Mouse (Mus musculus) embryonic stem cell, embryonic (primary cell): ENCODE results near the gene Ttc39b.

Experiments used
- CTCF ChIA-PET, 4 experiments: fragments of 300-600 bp in 2 of 4; fragments of 350-600 bp in 2 of 4; sonication (Branson Sonifier 250); formaldehyde crosslinking; loops; one replicate each; lab custom pipeline; 2022; ENCODE audit warnings: inconsistent platforms in 2 of 4; lab: Charles Lee
- POLR2A ChIA-PET, 4 experiments: fragments of 300-600 bp in 2 of 4; fragments of 350-600 bp in 2 of 4; sonication (Branson Sonifier 250); formaldehyde crosslinking; loops; one replicate each; lab custom pipeline; 2022; ENCODE audit warnings: antibody characterized with exemption in 4 of 4, inconsistent platforms in 1 of 4; lab: Charles Lee

Gene Ttc39b

DNA sequence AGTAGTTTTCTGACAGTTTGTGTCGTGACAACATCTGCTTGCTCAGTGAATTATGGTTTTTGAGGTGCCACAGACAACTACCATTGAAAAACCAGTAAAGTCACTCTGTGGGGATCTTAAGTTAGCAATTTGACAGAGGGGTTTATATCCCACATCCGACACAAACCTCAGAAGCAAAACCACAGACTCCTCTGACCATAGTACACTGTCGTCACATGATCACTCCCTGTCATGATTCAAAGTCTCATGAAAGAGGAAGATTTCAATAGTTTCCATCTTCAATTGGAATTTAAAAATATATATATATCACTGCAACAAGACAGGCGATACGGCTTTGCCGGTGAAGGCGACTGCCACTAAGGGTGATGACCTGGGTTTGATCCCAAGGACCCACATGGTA lies 89.9 kb downstream of the Ttc39b start:
- CTCF ChIA-PET = no interaction called here
- POLR2A ChIA-PET = interaction anchor here in 2 of 4 experiments (1.0 to 1.6 kb wide), 4 partner anchors 10 to 23 kb away, joined by 3 to 5 read pairs (median 4); no protein-coding TSS in a partner anchor

DNA sequence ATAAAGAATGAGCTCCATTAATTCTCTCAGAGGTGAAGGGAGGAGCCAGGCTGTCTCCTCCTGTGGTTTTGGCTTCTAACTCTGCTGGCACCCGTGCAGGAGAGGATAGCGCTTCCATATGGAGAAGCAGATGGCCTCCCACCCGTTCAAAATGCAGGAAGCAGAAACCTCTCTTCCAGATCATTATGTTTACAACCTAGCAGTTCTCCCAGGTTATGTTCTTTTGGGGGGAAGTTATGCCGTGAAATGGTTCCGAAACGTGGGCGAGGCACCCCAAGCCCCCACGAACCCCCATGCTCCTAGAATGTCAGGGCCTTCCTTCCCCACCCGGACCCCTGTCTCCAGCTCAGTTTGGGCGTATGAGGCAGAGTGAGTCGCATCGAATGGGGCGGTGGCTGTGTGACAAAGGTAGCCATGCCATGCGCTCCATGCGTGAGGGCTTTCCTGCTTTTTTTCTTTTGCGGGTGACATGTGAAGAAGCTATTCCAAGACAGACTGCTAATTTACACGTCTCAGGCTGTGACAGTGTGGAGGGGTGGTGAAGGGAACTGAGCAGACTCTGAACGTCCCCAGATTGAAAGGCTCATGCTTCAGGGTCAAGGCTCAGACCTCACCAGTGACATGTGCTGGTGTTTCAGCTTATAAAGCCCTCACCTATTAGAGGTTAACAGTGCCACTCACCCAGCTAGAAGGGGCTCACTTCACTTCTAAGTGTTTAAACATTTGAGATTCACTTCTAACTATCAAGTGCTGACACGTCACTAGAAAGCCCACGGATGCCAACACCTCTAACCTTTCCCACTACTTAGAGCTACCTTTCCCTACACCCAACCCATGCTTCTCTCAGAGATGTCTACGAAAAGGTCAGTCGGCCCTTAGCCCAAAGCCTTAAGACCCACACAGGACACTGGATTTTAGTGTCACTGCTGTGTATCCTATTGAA lies 90.6 kb downstream of the Ttc39b start:
- CTCF ChIA-PET = interaction anchor here in 2 of 4 experiments (1.1 to 1.3 kb wide), 2 partner anchors 9 to 24 kb away, joined by 3 read pairs; no protein-coding TSS in a partner anchor
- POLR2A ChIA-PET = interaction anchor here in 3 of 4 experiments (0.5 to 1.6 kb wide), 7 partner anchors 10 to 564 kb away, joined by 3 to 5 read pairs (median 3); no protein-coding TSS in a partner anchor

DNA sequence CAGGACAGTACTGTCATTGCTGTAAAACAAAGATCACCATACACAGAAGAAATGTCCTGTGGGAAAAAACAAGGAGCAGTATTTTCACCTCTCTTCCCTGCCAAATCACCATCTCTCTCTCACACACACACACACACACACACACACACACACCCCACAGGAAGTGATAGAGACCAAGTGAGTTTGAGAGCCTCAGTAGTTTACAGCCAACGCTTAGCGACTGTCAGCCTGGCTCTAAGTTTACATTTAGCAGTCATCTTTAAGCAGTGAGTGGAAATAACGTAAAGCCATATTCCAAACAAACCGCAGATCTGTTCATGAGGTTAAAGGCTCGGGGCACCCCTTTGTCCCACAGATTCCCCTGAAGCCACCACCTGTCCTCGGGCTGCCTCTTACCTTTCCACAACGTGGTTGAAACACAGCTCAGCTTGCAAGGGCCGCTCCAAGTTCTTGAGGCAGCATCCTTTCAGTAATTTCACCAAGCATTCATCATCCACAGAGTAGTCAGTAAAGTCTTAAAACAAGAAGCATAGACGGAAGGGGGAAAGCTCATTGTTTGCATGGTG lies 91.7 kb downstream of the Ttc39b start:
- ChIA-PET POLR2A (interaction anchor here in 2 of 4 experiments (1.1 to 1.6 kb wide), 4 partner anchors 13 to 52 kb away, joined by 3 to 5 read pairs (median 4); no protein-coding TSS in a partner anchor), CTCF (interaction anchor here in 2 of 4 experiments (1.1 to 1.3 kb wide), 2 partner anchors 8 to 25 kb away, joined by 3 read pairs; no protein-coding TSS in a partner anchor)

DNA sequence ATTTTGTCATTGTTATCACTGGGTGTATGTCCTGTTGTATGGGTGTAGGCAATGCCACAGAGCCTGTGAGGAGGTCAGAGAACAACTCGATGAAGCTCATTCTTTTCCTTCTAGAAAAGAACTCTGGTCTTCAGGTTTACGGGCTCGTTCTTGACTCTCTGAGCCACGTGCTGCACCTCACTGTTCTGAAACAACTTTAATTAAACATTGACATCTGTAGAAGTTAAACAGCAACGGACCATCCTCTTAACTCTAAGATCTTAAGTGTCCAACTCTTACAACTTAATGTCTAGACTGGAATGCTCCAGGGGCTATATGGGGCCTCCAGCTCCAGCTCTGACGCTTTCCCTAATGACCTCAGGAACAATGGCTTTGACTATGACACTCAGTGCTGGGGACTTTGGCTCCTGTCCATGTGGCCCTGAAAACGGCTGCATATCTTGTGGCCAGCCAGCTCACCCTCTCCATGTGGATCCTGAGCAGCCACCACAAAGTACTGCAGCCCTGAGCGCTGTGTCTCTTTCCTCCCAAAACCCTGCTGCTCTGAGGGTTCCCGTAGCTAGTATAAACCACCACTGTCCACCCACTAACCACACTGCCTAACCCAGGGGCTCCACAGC lies 95.3 kb downstream of the Ttc39b start:
- POLR2A ChIA-PET = interaction anchor here in 2 of 4 experiments (0.5 to 1.9 kb wide), 5 partner anchors 8 to 200 kb away, joined by 3 to 7 read pairs (median 4); no protein-coding TSS in a partner anchor
- CTCF ChIA-PET = interaction anchor here in 2 of 4 experiments (0.6 to 1.0 kb wide), 2 partner anchors 75 to 236 kb away, joined by 3 read pairs; no protein-coding TSS in a partner anchor

DNA sequence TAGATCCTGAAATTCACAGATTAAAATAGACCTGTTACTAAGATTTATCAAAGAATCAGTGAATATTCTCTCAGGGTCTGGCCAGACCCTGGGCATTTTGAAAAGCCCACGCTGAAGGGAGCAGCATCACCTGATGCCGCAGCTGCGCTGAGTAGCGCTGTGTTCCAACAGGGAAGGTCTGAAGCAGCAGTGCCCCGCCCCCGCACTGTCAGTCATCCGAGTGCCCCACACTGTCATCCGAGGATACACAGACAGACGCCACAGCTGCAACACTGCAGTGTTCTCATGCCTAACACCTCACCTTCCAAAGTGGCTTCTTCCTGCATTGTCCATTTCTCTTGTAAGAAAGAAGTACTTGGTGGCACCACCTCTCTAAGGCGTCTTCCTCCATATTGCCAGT lies 96.0 kb downstream of the Ttc39b start:
- ChIA-PET POLR2A (interaction anchor here in 1 of 4 experiments (1.6 kb wide), 1 partner anchor 8 kb away, joined by 3 read pairs; no protein-coding TSS in a partner anchor), CTCF (no interaction called here)

DNA sequence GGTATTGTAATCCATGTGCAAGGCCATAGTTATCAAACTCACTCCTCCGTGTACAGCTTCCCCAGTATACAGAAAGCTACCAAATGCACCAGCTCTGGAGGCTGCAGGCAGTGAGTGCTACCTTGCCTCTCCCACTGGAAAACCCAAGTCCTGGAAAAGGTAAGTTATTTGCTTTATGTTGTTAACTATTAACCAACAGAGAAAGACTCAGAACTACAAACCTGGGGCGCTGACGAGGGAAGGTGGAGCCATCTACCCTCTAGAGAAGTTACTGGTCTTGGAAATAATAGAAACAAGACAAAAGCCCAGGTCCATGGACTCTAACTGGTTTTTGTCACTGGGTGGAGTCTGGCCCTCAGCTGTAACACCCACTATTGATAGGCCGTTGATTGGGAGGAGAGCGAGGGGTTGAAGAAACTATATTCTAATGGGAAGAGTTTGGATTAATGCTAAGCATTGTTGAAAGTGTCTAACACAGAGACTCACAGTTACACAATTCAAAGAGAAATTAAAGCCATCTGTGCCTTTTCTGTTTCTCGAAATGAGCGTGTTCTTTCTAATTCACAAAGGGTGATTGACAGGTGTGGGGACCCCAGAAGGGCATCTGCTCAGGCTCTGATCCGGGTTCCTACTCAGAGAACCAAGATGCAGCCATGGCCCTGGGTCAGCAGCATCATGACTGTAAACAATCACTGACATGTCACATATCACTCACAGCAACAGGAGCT lies 98.3 kb downstream of the Ttc39b start:
- CTCF ChIA-PET = interaction anchor here in 3 of 4 experiments (0.6 to 1.0 kb wide), 3 partner anchors 80 to 290 kb away, joined by 3 read pairs; partner anchors contain the start of gene Snapc3 (in 1 of the 3)
- POLR2A ChIA-PET = interaction anchor here in 1 of 4 experiments (0.7 to 1.0 kb wide), 2 partner anchors 14 to 24 kb away, joined by 3 read pairs; no protein-coding TSS in a partner anchor

DNA sequence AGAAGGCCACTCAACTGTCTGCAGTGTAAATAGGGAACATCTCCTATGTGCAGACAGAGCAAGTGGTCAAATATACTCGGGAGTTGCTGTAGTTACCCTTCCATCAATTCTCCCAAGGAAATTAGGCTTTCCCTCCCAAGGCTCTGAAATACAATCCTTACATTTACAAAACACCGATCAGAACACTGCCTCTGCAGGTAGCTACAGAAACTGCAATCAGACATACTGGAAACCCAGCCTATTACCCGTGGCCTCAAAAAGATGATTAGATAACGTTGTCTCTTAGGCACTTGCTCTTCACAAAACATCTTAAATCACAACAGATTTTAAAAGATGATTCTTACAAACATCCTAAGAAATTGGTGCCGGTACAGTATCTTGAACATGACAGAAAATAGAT lies 99.8 kb downstream of the Ttc39b start:
- ChIA-PET POLR2A (interaction anchor here in 3 of 4 experiments (0.6 to 1.6 kb wide), 6 partner anchors 9 to 183 kb away, joined by 3 to 6 read pairs (median 4); no protein-coding TSS in a partner anchor), CTCF (interaction anchor here in 2 of 4 experiments (0.6 to 2.0 kb wide), 14 partner anchors 9 to 490 kb away, joined by 3 to 7 read pairs (median 3); partner anchors contain the start of gene Snapc3 (in 1 of the 2))

DNA sequence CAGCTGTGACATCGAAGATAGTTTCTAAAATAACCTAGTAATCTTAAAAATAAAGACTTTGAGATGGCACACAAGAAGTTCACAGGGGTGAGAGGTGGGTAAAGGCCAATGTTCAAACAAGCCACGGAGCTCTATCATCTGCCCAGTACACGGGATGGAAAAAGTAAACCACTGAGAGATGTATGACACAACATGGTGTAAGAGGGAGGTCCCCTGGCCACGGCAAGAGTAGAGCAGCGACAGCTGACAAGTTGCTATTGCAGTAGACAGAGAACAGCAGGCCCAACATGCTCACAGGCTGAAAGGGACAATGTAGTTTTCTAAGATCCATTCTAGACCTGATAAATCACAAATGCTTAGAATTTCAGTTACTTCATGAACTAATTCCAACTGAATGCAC lies 100.9 kb downstream of the Ttc39b start:
- ChIA-PET CTCF (interaction anchor here in 1 of 4 experiments (1.4 to 2.0 kb wide), 2 partner anchors 13 to 42 kb away, joined by 5 to 7 read pairs; no protein-coding TSS in a partner anchor), POLR2A (interaction anchor here in 1 of 4 experiments (1.0 to 1.6 kb wide), 2 partner anchors 8 to 10 kb away, joined by 3 to 4 read pairs; no protein-coding TSS in a partner anchor)

DNA sequence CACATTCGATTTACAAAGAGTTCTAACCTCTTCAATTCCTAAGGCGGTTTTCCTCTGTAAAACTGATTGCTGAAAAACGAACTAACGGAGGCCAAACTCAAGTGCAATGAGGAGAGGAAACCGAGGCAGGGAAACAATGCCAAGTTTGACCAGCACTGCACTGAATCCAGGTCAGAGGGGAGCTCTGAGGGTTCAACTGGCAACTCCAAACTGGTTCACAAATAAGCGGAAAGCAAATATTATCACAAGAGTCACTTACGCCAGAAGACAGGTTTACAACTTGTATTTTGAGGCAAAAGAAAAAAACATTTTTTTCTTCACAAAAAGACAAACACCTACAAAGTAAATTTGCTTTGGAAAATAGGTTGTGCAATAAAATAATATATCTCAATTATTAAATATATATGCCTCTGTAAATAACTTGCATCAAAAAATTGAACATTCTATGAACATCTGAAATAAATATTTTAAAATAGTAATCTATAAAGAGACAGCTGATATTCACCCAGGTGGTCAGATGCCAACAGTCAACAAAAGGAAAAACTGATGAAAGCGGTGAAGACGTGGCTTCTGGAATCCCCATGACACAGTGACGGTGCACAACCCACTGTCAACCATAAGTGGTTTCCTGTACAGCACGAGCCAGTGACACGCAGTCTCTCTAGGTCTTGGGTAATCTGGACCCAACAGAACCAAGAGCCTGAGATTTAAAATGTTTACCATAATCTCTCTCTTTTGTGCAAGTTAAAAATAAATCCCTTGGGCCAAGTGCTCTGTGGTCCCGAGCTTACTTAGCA lies 103.1 kb downstream of the Ttc39b start:
- CTCF ChIA-PET = no interaction called here
- POLR2A ChIA-PET = interaction anchor here in 2 of 4 experiments (0.8 to 1.3 kb wide), 3 partner anchors 8 to 121 kb away, joined by 3 to 4 read pairs (median 3); partner anchors contain the start of gene Ttc39b (in 1 of the 2)

DNA sequence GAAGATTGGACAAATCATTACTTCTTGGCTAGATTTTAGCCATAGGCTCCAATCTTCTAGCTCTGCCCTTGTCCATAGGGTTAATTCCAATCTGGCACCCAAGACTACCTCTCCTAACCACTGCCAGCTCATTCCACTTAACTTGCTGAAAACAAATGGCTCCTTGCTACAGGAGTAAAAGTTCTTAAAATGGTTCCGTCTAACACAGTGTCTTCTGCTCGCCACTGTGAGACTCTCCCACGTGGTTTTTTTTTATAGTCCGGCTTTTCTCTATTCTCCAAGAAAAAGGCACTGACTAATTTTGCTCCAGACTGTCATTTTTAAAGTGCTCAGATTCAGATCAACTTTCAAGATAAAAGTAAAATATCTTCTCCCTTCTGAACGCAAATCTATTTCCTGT lies 104.8 kb downstream of the Ttc39b start:
- CTCF ChIA-PET = interaction anchor here in 1 of 4 experiments (1.0 kb wide), 1 partner anchor 415 kb away, joined by 3 read pairs; no protein-coding TSS in a partner anchor
- POLR2A ChIA-PET = interaction anchor here in 1 of 4 experiments (0.6 to 1.1 kb wide), 3 partner anchors 10 to 425 kb away, joined by 3 read pairs; no protein-coding TSS in a partner anchor

DNA sequence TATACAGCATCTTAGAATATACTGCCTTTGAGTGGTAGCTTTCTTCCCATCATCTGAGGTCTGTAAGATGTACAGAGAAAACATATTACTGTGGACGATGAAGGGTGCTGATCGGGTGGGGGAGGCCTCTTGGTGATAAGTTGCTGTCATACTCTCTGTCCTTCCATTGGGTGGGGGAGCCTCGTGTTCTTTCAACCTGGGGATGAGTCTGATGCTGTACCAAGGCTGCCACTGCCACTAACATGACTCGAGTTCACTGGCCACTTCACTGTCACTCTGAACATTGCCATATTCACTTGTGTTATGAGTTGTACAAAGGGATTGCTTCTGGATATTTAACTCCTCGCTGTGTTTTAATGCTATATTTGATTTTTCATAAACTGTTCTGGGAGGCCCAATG lies 106.9 kb downstream of the Ttc39b start:
- ChIA-PET POLR2A (interaction anchor here in 1 of 4 experiments (0.7 to 0.9 kb wide), 2 partner anchors 211 to 768 kb away, joined by 3 to 4 read pairs; no protein-coding TSS in a partner anchor), CTCF (interaction anchor here in 2 of 4 experiments (0.6 kb wide), 2 partner anchors 342 to 712 kb away, joined by 3 read pairs; no protein-coding TSS in a partner anchor)

DNA sequence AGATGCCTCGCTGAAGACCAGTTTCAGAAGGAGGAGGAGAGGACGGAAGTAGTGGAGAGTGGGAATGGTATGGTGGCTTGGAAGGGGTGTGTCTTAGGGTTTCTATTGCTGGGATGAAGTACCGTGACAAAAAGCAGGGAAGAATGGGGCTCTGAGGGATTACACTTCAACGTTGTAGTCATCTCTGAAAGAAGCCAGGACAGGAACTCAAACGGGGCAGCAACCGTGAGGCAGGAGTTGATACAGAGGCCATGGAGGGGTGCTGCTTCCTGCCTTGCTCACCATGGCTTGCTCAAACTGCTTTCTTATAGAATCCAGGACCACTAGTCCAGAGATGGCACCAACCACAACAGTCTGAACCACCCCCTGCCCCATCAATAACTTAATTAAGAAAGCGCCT lies 107.7 kb downstream of the Ttc39b start:
- ChIA-PET CTCF (interaction anchor here in 1 of 4 experiments (1.4 kb wide), 1 partner anchor 8 kb away, joined by 5 read pairs; no protein-coding TSS in a partner anchor), POLR2A (interaction anchor here in 1 of 4 experiments (0.5 to 0.9 kb wide), 2 partner anchors 212 to 334 kb away, joined by 3 to 4 read pairs; no protein-coding TSS in a partner anchor)

DNA sequence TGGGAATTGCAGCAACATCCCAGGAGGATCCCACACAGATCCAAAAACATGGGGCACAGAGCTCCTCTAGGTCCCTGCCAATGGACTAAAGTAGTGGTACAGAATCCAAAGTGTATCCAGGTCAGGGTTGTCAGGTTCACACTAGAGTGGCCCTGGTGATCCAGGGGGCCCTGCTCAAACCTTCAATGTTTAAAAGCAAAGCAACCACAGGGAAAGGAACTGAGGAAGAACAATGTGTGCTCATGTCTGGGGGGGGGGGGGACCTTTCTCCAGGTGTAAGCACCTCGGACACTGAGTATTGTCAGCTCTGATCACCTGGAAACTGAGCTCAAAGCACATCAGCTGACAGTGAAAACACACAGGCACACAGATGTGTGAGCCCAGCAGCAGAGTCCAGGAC lies 108.3 kb downstream of the Ttc39b start:
- ChIA-PET POLR2A (interaction anchor here in 1 of 4 experiments (0.6 to 1.2 kb wide), 3 partner anchors 8 to 238 kb away, joined by 3 to 4 read pairs (median 4); no protein-coding TSS in a partner anchor), CTCF (interaction anchor here in 1 of 4 experiments (1.4 kb wide), 1 partner anchor 9 kb away, joined by 5 read pairs; no protein-coding TSS in a partner anchor)

DNA sequence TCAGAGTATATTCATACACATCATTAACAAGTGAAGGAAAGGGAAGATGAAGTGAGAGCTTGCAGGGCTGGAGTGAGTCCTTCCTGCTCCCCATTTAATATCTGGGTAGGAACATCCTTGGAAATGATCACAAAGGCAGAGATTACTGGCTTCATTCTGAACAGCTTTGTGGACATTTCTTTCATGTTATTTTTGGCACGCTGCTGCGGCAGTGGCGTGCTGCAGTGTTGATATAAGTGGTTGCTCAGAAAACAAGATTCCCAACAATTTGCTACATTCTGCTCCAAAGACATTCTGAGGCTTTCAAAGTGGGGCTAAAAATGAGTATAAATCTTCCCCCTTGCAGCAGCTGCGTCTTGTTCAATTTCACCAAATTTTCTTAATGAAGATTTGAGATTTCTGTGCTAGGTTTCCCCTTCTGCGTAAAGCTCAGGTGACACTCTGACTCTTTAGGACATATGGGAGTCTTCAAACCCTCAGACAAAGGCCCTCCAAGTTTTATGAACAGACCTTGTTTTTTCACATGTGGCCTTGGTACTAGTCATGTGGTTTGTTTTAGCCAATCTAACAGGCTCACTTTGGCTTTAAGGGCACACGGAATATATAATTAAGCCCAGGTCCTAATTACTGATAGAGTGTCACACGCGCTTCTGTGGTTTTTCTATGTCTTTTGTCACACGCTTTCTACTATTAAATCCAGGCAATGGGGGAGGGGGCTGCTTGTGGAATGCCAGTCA lies 109.1 kb downstream of the Ttc39b start:
- ChIA-PET POLR2A (interaction anchor here in 1 of 4 experiments (0.6 to 1.2 kb wide), 3 partner anchors 9 to 239 kb away, joined by 3 to 4 read pairs (median 4); no protein-coding TSS in a partner anchor), CTCF (interaction anchor here in 2 of 4 experiments (0.5 to 1.4 kb wide), 2 partner anchors 9 to 27 kb away, joined by 5 to 13 read pairs; no protein-coding TSS in a partner anchor)

DNA sequence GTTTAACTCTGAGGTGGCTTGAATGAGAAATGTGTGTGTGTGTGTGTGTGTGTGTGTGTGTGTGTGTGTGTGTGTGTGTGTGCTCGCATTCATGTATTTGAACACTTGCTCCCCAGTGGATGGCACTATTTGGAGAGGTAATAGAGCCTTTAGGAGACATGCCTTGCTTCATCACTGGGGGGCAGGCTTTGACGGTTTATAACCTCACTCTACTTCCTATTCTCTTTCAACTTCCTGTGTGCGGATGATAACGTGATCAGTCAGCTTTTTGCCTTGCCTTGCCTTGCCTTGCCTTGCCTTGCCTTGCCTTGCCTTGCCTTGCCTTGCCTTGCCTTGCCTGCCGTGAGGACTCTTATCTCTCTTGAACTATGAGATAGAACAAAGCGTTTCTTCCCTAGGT lies 110.3 kb downstream of the Ttc39b start:
- ChIA-PET CTCF (interaction anchor here in 3 of 4 experiments (0.6 to 0.7 kb wide), 5 partner anchors 34 to 662 kb away, joined by 3 to 6 read pairs (median 3); no protein-coding TSS in a partner anchor), POLR2A (interaction anchor here in 3 of 4 experiments (0.6 to 1.5 kb wide), 5 partner anchors 9 to 221 kb away, joined by 3 to 6 read pairs (median 4); partner anchors contain the start of gene Snapc3 (in 1 of the 3))
